Mouse (Mus musculus): ENCODE data around the gene Chst14.

DNA sequence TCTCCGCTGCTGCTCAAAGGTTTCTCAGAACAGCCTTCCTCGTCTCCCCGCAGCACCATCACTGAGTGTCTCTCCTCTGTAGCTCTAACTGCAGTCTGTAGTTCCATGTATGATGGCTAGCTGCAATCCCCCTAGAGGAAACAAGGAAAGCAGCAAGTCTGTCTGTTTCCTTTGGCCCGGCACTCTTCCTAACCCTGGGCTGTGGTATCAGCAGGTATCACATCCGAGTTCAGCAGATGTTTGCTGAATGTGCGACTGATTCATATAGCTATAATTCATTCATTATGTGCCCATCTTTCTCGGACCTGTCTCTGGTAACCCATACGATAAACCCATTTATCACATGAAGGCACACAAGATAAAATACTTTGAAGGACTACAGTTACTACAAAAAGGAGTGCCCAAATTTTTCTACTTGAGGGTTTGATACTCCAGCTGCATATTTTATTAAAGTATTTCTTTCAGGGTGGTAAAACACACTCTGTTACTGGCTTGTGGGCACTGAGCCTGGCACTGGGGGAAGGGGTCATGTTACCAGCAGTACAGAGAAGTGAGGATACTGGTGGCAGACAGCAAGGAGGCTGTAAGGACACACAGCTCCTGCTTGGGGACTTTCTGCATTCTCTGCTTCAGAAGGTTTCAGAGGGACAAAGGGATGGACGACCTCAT is 36.8 kb downstream of the Chst14 start:
- TF ChIP-seq CTCF (IDR thresholded peaks at IDR 0.05; ENCODE audit: borderline replicate concordance, extremely low read depth, insufficient read depth, insufficient read length) (no peak), POLR2A (IDR thresholded peaks at IDR 0.05; ENCODE audit: borderline replicate concordance, extremely low read depth, insufficient read depth, insufficient read length, poor library complexity, severe bottlenecking) (no peak)

All from brain, embryonic 14.5 days (tissue).